31 mouse cellular contexts compared by ENCODE assay signal in the genomic region with DNA sequence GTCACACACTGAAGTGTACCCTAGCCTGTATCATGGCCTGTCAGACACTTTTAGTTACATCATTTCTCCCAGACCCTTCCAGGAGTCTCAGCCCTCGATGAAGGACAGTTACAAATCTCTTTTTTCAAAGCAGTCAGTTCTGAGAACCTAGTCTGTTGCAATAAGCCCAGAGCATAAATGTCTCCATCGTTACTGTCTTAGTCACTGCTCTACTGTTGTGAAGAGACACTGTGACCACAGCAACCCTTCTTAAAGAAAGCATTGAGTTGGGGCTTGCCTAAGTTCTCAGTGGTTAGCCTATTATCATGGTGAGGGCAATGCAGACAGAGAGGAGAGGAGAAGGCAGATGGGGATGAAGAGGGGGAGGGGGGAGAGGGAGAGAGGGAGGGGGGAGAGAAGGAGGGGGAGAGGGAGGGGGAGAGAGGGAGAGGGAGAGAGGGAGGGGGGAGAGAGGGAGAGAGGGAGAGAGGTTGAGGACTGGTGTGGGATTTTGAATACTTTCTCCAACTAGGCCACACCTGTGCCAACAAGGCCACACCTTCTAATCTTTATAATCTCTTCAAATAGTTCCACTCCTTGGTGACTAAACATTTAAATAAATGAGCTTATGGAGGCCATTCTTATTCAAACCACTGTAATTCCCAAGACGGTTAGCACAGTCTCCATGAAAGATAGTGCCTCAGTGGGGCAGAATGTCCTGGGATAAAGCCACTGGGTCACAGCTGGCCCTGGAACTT.
DNase-seq lines count a peak whose midpoint lies in the region; ATAC-seq and TF ChIP-seq lines count a peak whose summit lies in the region.
"Had no signal": no experiment of that assay in that cellular context is flagged by ENCODE, and none has a peak within 500 bp of the region (broad histone marks: within the 10 kb centered on the region; RNA-seq: fewer than 3 reads in every experiment).

No protein-coding gene starts in this region.

- intact Hi-C loops in gastrocnemius, adult 2 months (cut with DNase I) = no loop called here

- WGBS in kidney, postnatal 0 days = 41% methylated on average over 3 of the region's 3 CpGs
- 61% methylated on average over 3 of the region's 3 CpGs for WGBS in midbrain, embryonic 11.5 days
- 52% methylated on average over 3 of the region's 3 CpGs for WGBS in midbrain, embryonic 15.5 days
- 72% methylated on average over 3 of the region's 3 CpGs for WGBS in forebrain, embryonic 10.5 days

- H3K27me3 ChIP-seq in kidney, postnatal 0 days (ENCODE audit: insufficient read depth, low read length) = no peaks in the 10 kb centered on the region
- H3K27me3 ChIP-seq in midbrain, embryonic 11.5 days (ENCODE audit: control insufficient read depth, insufficient read depth, low read length) = no peaks in the 10 kb centered on the region
- no peaks in the 10 kb centered on the region for H3K27me3 ChIP-seq in midbrain, embryonic 15.5 days (replicated peaks)
- no peaks in the 10 kb centered on the region for H3K27me3 ChIP-seq in forebrain, embryonic 10.5 days (ENCODE audit: poor library complexity, severe bottlenecking)
- H3K27me3 ChIP-seq: embryonic facial prominence, embryonic 13.5 days; heart, embryonic 13.5 days; hindbrain, embryonic 12.5 days; liver, embryonic 12.5 days; neural tube, embryonic 13.5 days; Patski had no signal

- H3K9ac ChIP-seq in kidney, postnatal 0 days (ENCODE audit: low read depth, low read length) = no peak overlapping the region
- no peak overlapping the region for H3K9ac ChIP-seq in midbrain, embryonic 11.5 days (ENCODE audit: low read length)
- no peak overlapping the region for H3K9ac ChIP-seq in midbrain, embryonic 15.5 days
- H3K9ac ChIP-seq: embryonic facial prominence, embryonic 13.5 days; heart, embryonic 13.5 days; hindbrain, embryonic 12.5 days; liver, embryonic 12.5 days; lung, embryonic 14.5 days; neural tube, embryonic 13.5 days had no signal

- no peak overlapping the region for H3K27ac ChIP-seq in kidney, postnatal 0 days
- H3K27ac ChIP-seq in midbrain, embryonic 11.5 days (ENCODE audit: low read depth, low read length) = no peak overlapping the region
- H3K27ac ChIP-seq in midbrain, embryonic 15.5 days = no peak overlapping the region
- no peak overlapping the region for H3K27ac ChIP-seq in gastrocnemius, adult 2 months
- H3K27ac ChIP-seq in forebrain, embryonic 10.5 days = no peak overlapping the region
- H3K27ac ChIP-seq: embryonic facial prominence, embryonic 13.5 days; heart, embryonic 13.5 days; hindbrain, embryonic 12.5 days; left cerebral cortex, adult 2 months; liver, embryonic 12.5 days; neural tube, embryonic 13.5 days had no signal

- ATAC-seq in kidney, postnatal 0 days (replicated peaks; ENCODE audit: low FRiP score, low read depth) = no peak
- no peak for ATAC-seq in midbrain, embryonic 11.5 days (ENCODE audit: low FRiP score)
- ATAC-seq in midbrain, embryonic 15.5 days (replicated peaks) = no peak
- ATAC-seq in megakaryocyte progenitor cell, adult 5-6 weeks (replicated peaks; ENCODE audit: poor library complexity) = peak; percentile 90
- ATAC-seq: activated CD4-positive, CD25-positive, alpha-beta regulatory T cell, adult 4 months; forebrain, embryonic 14.5 days; liver, embryonic 12.5 days; Patski had no signal

- H3K4me1 ChIP-seq in kidney, postnatal 0 days (replicated peaks; ENCODE audit: insufficient read depth, low read length) = no peaks in the 10 kb centered on the region; the same call in 1 of the 2 replicates
- 0 out of 2 replicates have a peak, but pooled peaks cover 5% of the 10 kb centered on the region for H3K4me1 ChIP-seq in midbrain, embryonic 11.5 days (ENCODE audit: control insufficient read depth, insufficient read depth, low read length)
- H3K4me1 ChIP-seq in midbrain, embryonic 15.5 days = no peaks in the 10 kb centered on the region
- H3K4me1 ChIP-seq in forebrain, embryonic 10.5 days = peaks cover 10% of the 10 kb centered on the region; the same call in 1 of the 2 replicates
- H3K4me1 ChIP-seq: heart, embryonic 13.5 days; hindbrain, embryonic 12.5 days; liver, embryonic 12.5 days; neural tube, embryonic 13.5 days had no signal

- H3K36me3 ChIP-seq in kidney, postnatal 0 days (ENCODE audit: insufficient read depth, low read length) = no peaks in the 10 kb centered on the region
- no peaks in the 10 kb centered on the region for H3K36me3 ChIP-seq in midbrain, embryonic 11.5 days (ENCODE audit: control insufficient read depth, insufficient read depth, low read length)
- no peaks in the 10 kb centered on the region for H3K36me3 ChIP-seq in midbrain, embryonic 15.5 days (replicated peaks)
- no peaks in the 10 kb centered on the region for H3K36me3 ChIP-seq in forebrain, embryonic 10.5 days (replicated peaks)
- H3K36me3 ChIP-seq: embryonic facial prominence, embryonic 13.5 days; G1E; heart, embryonic 13.5 days; hindbrain, embryonic 12.5 days; liver, embryonic 12.5 days; neural tube, embryonic 13.5 days had no signal

- H3K4me3 ChIP-seq in kidney, postnatal 0 days (replicated peaks; ENCODE audit: low read depth, low read length) = no peak overlapping the region
- no peak overlapping the region for H3K4me3 ChIP-seq in midbrain, embryonic 11.5 days (ENCODE audit: low read depth, low read length)
- H3K4me3 ChIP-seq in midbrain, embryonic 15.5 days = no peak overlapping the region
- H3K4me3 ChIP-seq in gastrocnemius, adult 2 months = no peak overlapping the region
- H3K4me3 ChIP-seq in forebrain, embryonic 10.5 days = no peak overlapping the region
- H3K4me3 ChIP-seq: embryonic facial prominence, embryonic 13.5 days; erythroblast, embryonic 14.5 days; heart, embryonic 13.5 days; hindbrain, embryonic 12.5 days; left cerebral cortex, adult 2 months; liver, embryonic 12.5 days; megakaryocyte, embryonic 14.5 days; myocyte; neural tube, embryonic 13.5 days had no signal

- DNase-seq in kidney, postnatal 0 days (ENCODE audit: low spot score) = peak; percentile 29
- DNase-seq in kidney, postnatal 14 days = no peak
- peak; percentile 70 for DNase-seq in midbrain, embryonic 11.5 days (ENCODE audit: low spot score, missing footprints)
- no peak for DNase-seq in retina, embryonic 14.5 days (ENCODE audit: low spot score)
- DNase-seq in gastrocnemius, adult 2 months = no peak
- no peak for DNase-seq in forebrain, embryonic 10.5 days (ENCODE audit: extremely low spot score, low spot score)
- DNase-seq: adrenal gland, adult 8-10 months; cerebellum, adult 18-20 months; cerebellum, postnatal 14 days; embryo, embryonic 11 days; gastrocnemius, postnatal 10 days; heart, adult 18-20 months; kidney, adult 18-20 months; lung, embryonic 14.5 days; midbrain, embryonic 14.5 days; thymus, postnatal 25 days had no signal

- no peak for TF ChIP-seq CTCF in kidney, postnatal 0 days (IDR thresholded peaks at IDR 0.05; ENCODE audit: low read depth)
- no peak for TF ChIP-seq CTCF in gastrocnemius, adult 2 months (IDR thresholded peaks at IDR 0.05)

- H3K9me3 ChIP-seq in kidney, postnatal 0 days (replicated peaks; ENCODE audit: low read length) = no peaks in the 10 kb centered on the region
- no peaks in the 10 kb centered on the region for H3K9me3 ChIP-seq in midbrain, embryonic 11.5 days (ENCODE audit: control insufficient read depth, low read length)
- H3K9me3 ChIP-seq in midbrain, embryonic 15.5 days = no peaks in the 10 kb centered on the region
- no peaks in the 10 kb centered on the region for H3K9me3 ChIP-seq in forebrain, embryonic 10.5 days
- H3K9me3 ChIP-seq: embryonic facial prominence, embryonic 13.5 days; G1E; heart, embryonic 13.5 days; hindbrain, embryonic 12.5 days; liver, embryonic 12.5 days; megakaryocyte, embryonic 14.5 days; neural tube, embryonic 13.5 days had no signal

- no peak overlapping the region for H3K4me2 ChIP-seq in kidney, postnatal 0 days (ENCODE audit: low read length)
- no peak overlapping the region for H3K4me2 ChIP-seq in midbrain, embryonic 11.5 days
- H3K4me2 ChIP-seq in midbrain, embryonic 15.5 days = no peak overlapping the region
- H3K4me2 ChIP-seq: embryonic facial prominence, embryonic 13.5 days; heart, embryonic 13.5 days; hindbrain, embryonic 12.5 days; liver, embryonic 12.5 days; lung, embryonic 14.5 days; neural tube, embryonic 13.5 days had no signal

Comparison
In these comparisons a context has a peak if more than half of its experiments do, and no peak if none do; other contexts are left out.
1. DNase-seq: peak in kidney, postnatal 0 days (single experiment) and midbrain, embryonic 11.5 days (single experiment); none in kidney, postnatal 14 days (single experiment), retina, embryonic 14.5 days (single experiment), gastrocnemius, adult 2 months (single experiment) and forebrain, embryonic 10.5 days (single experiment).